ENCODE assay signal across 8 mouse cellular contexts in the genomic region with DNA sequence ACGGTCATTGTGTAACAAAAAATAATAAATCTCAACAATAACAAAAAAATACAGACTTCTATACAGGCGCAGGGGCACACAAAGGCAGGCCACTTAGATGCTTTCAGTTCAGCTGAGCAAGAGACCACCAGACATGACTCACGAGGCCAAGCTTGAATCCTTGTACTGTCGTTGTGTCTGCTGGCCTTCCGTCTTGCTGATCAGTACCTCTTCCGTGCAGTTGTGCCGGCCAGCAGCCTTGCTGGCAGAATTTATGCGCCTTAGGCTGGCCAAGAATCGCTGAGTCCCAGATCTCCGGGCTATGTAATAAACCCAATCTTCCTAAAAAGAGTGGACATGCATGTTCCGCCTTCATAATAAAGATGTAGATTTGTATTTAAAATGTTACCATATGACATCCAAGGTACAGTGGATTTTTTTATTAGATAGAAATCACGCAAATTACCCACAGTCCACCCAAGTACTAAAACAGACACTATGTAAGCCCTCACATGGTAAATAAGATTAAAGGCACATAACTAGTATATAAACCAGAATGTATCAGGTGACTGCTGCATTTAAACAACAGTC. TPM values are rescaled to one million over a fixed set of nuclear protein-coding genes. Genes with fewer than 3 reads are reported as not detected.
DNase-seq lines count a peak whose midpoint lies in the region; ATAC-seq and TF ChIP-seq lines count a peak whose summit lies in the region.

No protein-coding gene starts in this region.

- ATAC-seq in forebrain, embryonic 12.5 days (ENCODE audit: low FRiP score): 0 out of 2 replicates have a peak, but pooled peaks have one; percentile 19
- ATAC-seq in limb, embryonic 12.5 days (ENCODE audit: insufficient number of reproducible peaks, insufficient read depth, low FRiP score, low TSS enrichment, low read depth): no peak
- ATAC-seq in stomach, embryonic 16.5 days (ENCODE audit: insufficient read depth, low FRiP score): no peak
- no peak for ATAC-seq in erythroid progenitor cell, adult 5-6 weeks (replicated peaks; ENCODE audit: low FRiP score, poor library complexity, severe bottlenecking)
- ATAC-seq in CD4-positive, CD25-positive, alpha-beta regulatory T cell, adult 4 months: no peak

- H3K9me3 ChIP-seq in E14TG2a.4 (ENCODE audit: low read length): no peaks in the 10 kb centered on the region
- H3K9me3 ChIP-seq in forebrain, embryonic 12.5 days: no peaks in the 10 kb centered on the region
- no peaks in the 10 kb centered on the region for H3K9me3 ChIP-seq in limb, embryonic 12.5 days
- H3K9me3 ChIP-seq in stomach, embryonic 16.5 days (replicated peaks; ENCODE audit: control insufficient read depth, low read length): no peaks in the 10 kb centered on the region

- H3K4me3 ChIP-seq in E14TG2a.4 (replicated peaks; ENCODE audit: low read length): peak overlapping the region; percentile 84
- H3K4me3 ChIP-seq in forebrain, embryonic 12.5 days (replicated peaks): peak overlapping the region; percentile 51
- H3K4me3 ChIP-seq in limb, embryonic 12.5 days (replicated peaks): peak overlapping the region; percentile 58
- H3K4me3 ChIP-seq in stomach, embryonic 16.5 days (replicated peaks; ENCODE audit: low read length): peak overlapping the region; percentile 61

- peak overlapping the region; percentile 75 for H3K4me2 ChIP-seq in forebrain, embryonic 12.5 days
- H3K4me2 ChIP-seq in limb, embryonic 12.5 days: peak overlapping the region; percentile 93
- H3K4me2 ChIP-seq in stomach, embryonic 16.5 days (ENCODE audit: low read depth, low read length): peak overlapping the region; percentile 98

- DNase-seq in embryo, embryonic 10 days (ENCODE audit: low spot score): peak; percentile 31
- no peak for DNase-seq in embryo, embryonic 9.5 days (ENCODE audit: extremely low spot score)

- H3K36me3 ChIP-seq in E14TG2a.4 (ENCODE audit: insufficient read depth, low read length): peaks cover 49% of the 10 kb centered on the region
- H3K36me3 ChIP-seq in forebrain, embryonic 12.5 days (replicated peaks): peaks cover 23% of the 10 kb centered on the region
- H3K36me3 ChIP-seq in limb, embryonic 12.5 days: peaks cover 26% of the 10 kb centered on the region; the same call in 1 of the 2 replicates
- no peaks in the 10 kb centered on the region for H3K36me3 ChIP-seq in stomach, embryonic 16.5 days (ENCODE audit: control insufficient read depth, insufficient read depth, low read length)

- peaks cover 8% of the 10 kb centered on the region; the same call in 1 of the 2 replicates for H3K27me3 ChIP-seq in E14TG2a.4 (ENCODE audit: insufficient read depth, low read length)
- no peaks in the 10 kb centered on the region for H3K27me3 ChIP-seq in forebrain, embryonic 12.5 days
- H3K27me3 ChIP-seq in limb, embryonic 12.5 days: no peaks in the 10 kb centered on the region
- H3K27me3 ChIP-seq in stomach, embryonic 16.5 days (ENCODE audit: control insufficient read depth, insufficient read depth, low read length): no peaks in the 10 kb centered on the region

- no peak for TF ChIP-seq CTCF in E14TG2a.4 (conservative IDR thresholded peaks at IDR 0.05; ENCODE audit: low read length)

- 66% methylated on average over 12 of the region's 12 CpGs for WGBS in forebrain, embryonic 12.5 days
- 53% methylated on average over 12 of the region's 12 CpGs for WGBS in limb, embryonic 12.5 days
- WGBS in stomach, embryonic 16.5 days: 55% methylated on average over 12 of the region's 12 CpGs

- H3K4me1 ChIP-seq in E14TG2a.4 (replicated peaks; ENCODE audit: low read depth, low read length): peaks cover 77% of the 10 kb centered on the region
- peaks cover 11% of the 10 kb centered on the region; the same call in 1 of the 2 replicates for H3K4me1 ChIP-seq in forebrain, embryonic 12.5 days
- H3K4me1 ChIP-seq in limb, embryonic 12.5 days (replicated peaks): peaks cover 10% of the 10 kb centered on the region
- H3K4me1 ChIP-seq in stomach, embryonic 16.5 days (ENCODE audit: control insufficient read depth, insufficient read depth, low read length): peaks cover 7% of the 10 kb centered on the region

- H3K9ac ChIP-seq in forebrain, embryonic 12.5 days: peak overlapping the region; percentile 82
- H3K9ac ChIP-seq in limb, embryonic 12.5 days (replicated peaks): peak overlapping the region; percentile 95
- H3K9ac ChIP-seq in stomach, embryonic 16.5 days (ENCODE audit: low read length): peak overlapping the region; percentile 92

- H3K27ac ChIP-seq in forebrain, embryonic 12.5 days: peak overlapping the region; percentile 68; the same call in 1 of the 2 replicates
- H3K27ac ChIP-seq in limb, embryonic 12.5 days: peak overlapping the region; percentile 93
- peak overlapping the region; percentile 12; the same call in 1 of the 2 replicates for H3K27ac ChIP-seq in stomach, embryonic 16.5 days (ENCODE audit: low read length)

RNA-seq across cellular contexts. Expression of a gene that starts 13.4 kb away (rescaled TPM):
- polyA plus RNA-seq in forebrain, embryonic 12.5 days (2016; fragmentation: Nextera tagmentation; extraction: Ambion mirVana): 116 and 127 TPM in 2 replicates
- polyA plus RNA-seq in limb, embryonic 12.5 days (2016; fragmentation: Nextera tagmentation; extraction: Ambion mirVana): 65.9 and 68.4 TPM in 2 replicates
- 55.4 and 63.1 TPM in 2 replicates for polyA plus RNA-seq in stomach, embryonic 16.5 days (2015; fragmentation: Nextera tagmentation; extraction: Ambion mirVana)
- total RNA-seq in erythroid progenitor cell, adult 5-6 weeks (2015; ENCODE audit: low replicate concordance): 1.4 TPM in 1 of 2 replicates, not detected in the other
- 2.1 TPM in 1 of 2 replicates, not detected in the other for total RNA-seq in erythroid progenitor cell, adult 5-6 weeks (2017; ENCODE audit: low replicate concordance)
- 10 to 100 TPM; 19.1 to 21.4 TPM for polyA plus RNA-seq in CD4-positive, CD25-positive, alpha-beta regulatory T cell, adult 4 months (2017; shearing (Covaris generic))

RNA-seq across cellular contexts. Expression of a gene that starts 31.1 kb away (rescaled TPM):
- 799 and 857 TPM in 2 replicates for polyA plus RNA-seq in forebrain, embryonic 12.5 days (2016; fragmentation: Nextera tagmentation; extraction: Ambion mirVana)
- polyA plus RNA-seq in limb, embryonic 12.5 days (2016; fragmentation: Nextera tagmentation; extraction: Ambion mirVana): 916 and 1,014 TPM in 2 replicates
- 480 and 562 TPM in 2 replicates for polyA plus RNA-seq in stomach, embryonic 16.5 days (2015; fragmentation: Nextera tagmentation; extraction: Ambion mirVana)
- total RNA-seq in erythroid progenitor cell, adult 5-6 weeks (2015; ENCODE audit: low replicate concordance): 33.5 and 60.5 TPM in 2 replicates
- 9.1 and 16.9 TPM in 2 replicates for total RNA-seq in erythroid progenitor cell, adult 5-6 weeks (2017; ENCODE audit: low replicate concordance)
- 10 to 100 TPM; 62.4 to 79.5 TPM for polyA plus RNA-seq in CD4-positive, CD25-positive, alpha-beta regulatory T cell, adult 4 months (2017; shearing (Covaris generic))

RNA-seq across cellular contexts. Expression of a gene that starts 33.5 kb away (rescaled TPM):
- polyA plus RNA-seq in forebrain, embryonic 12.5 days (2016; fragmentation: Nextera tagmentation; extraction: Ambion mirVana): 1.3 and 1.6 TPM in 2 replicates
- polyA plus RNA-seq in limb, embryonic 12.5 days (2016; fragmentation: Nextera tagmentation; extraction: Ambion mirVana): 1.8 and 2.0 TPM in 2 replicates
- polyA plus RNA-seq in stomach, embryonic 16.5 days (2015; fragmentation: Nextera tagmentation; extraction: Ambion mirVana): 0.66 and 0.90 TPM in 2 replicates
- not detected in 2 replicates for total RNA-seq in erythroid progenitor cell, adult 5-6 weeks (2015; ENCODE audit: low replicate concordance)
- total RNA-seq in erythroid progenitor cell, adult 5-6 weeks (2017; ENCODE audit: low replicate concordance): not detected in 2 replicates
- polyA plus RNA-seq in CD4-positive, CD25-positive, alpha-beta regulatory T cell, adult 4 months (2017; shearing (Covaris generic)): not detected

RNA-seq across cellular contexts. Expression of a gene that starts 41.7 kb away (rescaled TPM):
- polyA plus RNA-seq in forebrain, embryonic 12.5 days (2016; fragmentation: Nextera tagmentation; extraction: Ambion mirVana): 0.59 and 1.6 TPM in 2 replicates
- 1.7 and 2.9 TPM in 2 replicates for polyA plus RNA-seq in limb, embryonic 12.5 days (2016; fragmentation: Nextera tagmentation; extraction: Ambion mirVana)
- polyA plus RNA-seq in stomach, embryonic 16.5 days (2015; fragmentation: Nextera tagmentation; extraction: Ambion mirVana): 50.3 and 60.9 TPM in 2 replicates
- not detected in 2 replicates for total RNA-seq in erythroid progenitor cell, adult 5-6 weeks (2015; ENCODE audit: low replicate concordance)
- total RNA-seq in erythroid progenitor cell, adult 5-6 weeks (2017; ENCODE audit: low replicate concordance): not detected in 2 replicates
- not detected for polyA plus RNA-seq in CD4-positive, CD25-positive, alpha-beta regulatory T cell, adult 4 months (2017; shearing (Covaris generic))

Comparison
In these comparisons a context has a peak if more than half of its experiments do, and no peak if none do; other contexts are left out.
1. H3K27ac ChIP-seq: peak in every context shown above with its lines; median percentile 93 in limb, embryonic 12.5 days; 68 in forebrain, embryonic 12.5 days; 12 in stomach, embryonic 16.5 days.